Mouse (Mus musculus) gastrocnemius, postnatal 14 days (tissue): ENCODE data around the gene Bcl6. TPM values are rescaled to one million over a fixed set of nuclear protein-coding genes. Genes with fewer than 3 reads are reported as not detected.

Source experiments
- DNase-seq: peaks from one replicate; pipeline ENCODE4 v3.0.0; 2021; ENCODE audit warnings: mixed read lengths
- intact Hi-C: fragments of 180-260 bp; cut with DNase I; formaldehyde crosslinking; loops from one replicate; pipeline ENCODE4 v1.15.1; 2025; ENCODE audit warnings: low total_unique reads
- long read RNA-seq, 2 experiments: library from polyadenylated mRNA; stranded (forward); transcript quantifications; one replicate each; pipeline ENCODE4 v2.0.0; 2021
- total RNA-seq, 2 experiments: library from RNA; stranded (reverse); gene quantifications; 2 replicates each; pipeline ENCODE4 v1.2.3; 2021

The Bcl6 gene
- 10 to 100 TPM; 26.0 to 49.8 TPM for total RNA-seq
- long read RNA-seq, experiment 1, partial matches to known transcripts, result 1 of 14 reads
- long read RNA-seq, experiment 1, other reads (novel, unspliced or antisense), result 12 of 14 reads
- long read RNA-seq, experiment 2, partial matches to known transcripts, result 0 of 14 reads
- long read RNA-seq, experiment 2, other reads (novel, unspliced or antisense), result 13 of 14 reads

DNA sequence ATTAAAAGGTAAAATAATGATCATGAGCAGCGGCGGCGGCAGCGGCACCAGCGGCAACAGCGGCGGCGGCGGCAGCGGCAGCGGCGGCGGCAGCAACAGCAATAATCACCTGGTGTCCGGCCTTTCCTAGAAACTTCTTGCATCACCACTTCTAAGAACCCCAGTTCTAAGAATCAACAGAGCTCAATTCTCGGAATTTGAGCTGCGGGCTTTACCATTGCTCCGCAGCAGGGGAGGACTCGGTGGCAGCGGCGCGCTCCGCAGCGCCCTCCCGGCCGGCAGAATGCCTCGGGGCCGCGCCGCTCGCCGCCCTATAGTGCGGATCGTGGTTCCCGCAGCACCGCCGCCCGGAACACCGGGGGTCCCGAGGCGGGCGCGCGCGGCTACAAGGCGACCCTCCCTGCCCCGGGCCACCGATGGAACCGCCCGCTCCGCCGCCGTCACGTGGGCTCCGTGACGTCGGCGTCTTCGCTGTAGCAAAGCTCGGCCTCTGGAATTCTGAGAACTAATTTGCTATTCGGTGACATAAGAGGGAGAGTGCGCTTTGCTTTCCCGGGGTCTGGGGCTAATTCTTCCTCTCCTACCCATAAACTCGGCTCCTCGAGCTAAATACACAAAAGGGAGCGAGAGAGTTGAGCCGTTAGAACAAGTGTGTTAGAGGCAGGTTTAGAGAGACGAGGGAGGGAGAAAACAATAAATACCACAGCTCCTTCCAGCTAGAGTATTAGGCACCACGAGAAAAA, at the start of gene Bcl6, which contains the start of gene Gm37419:
Bcl6 (minus strand) TSS at position 387 of the 743 bp plus-strand sequence.
Gm37419 (plus strand) TSS at position 17 of the 743 bp plus-strand sequence.
- intact Hi-C loops, result no loop called here
- DNase-seq, result peak; percentile 86

- intact Hi-C loops, result no loop called here
- no peak for DNase-seq
These were observed 47.7 kb upstream of the Bcl6 start for GRCm38 (mm10) chr16:24036398-24036797.

GRCm38 (mm10) chr16:24035767-24036166, 47.1 kb upstream of the Bcl6 start:
- no peak for DNase-seq
- intact Hi-C loops, result no loop called here

DNA sequence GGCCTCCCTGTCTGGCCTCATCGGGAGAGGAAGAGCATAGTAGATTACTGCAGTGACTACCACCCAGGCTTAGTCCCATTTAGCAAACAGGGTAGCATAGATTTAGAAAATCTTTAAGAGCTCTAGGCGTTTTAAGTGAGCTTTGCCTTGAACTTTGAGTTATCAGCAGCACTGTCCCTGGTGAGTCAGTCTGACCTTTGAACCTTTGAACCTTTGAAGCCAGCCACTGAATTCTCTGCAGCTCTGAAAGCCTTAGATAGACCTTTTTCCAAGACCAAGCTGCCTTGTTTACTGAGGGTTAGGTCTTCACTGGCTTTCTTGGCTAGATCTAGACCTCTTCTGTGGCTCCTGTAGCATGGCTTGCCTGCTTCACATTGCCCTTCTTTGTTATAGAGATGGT, 45.8 kb upstream of the Bcl6 start:
- no peak for DNase-seq
- intact Hi-C loops, result no loop called here

DNA sequence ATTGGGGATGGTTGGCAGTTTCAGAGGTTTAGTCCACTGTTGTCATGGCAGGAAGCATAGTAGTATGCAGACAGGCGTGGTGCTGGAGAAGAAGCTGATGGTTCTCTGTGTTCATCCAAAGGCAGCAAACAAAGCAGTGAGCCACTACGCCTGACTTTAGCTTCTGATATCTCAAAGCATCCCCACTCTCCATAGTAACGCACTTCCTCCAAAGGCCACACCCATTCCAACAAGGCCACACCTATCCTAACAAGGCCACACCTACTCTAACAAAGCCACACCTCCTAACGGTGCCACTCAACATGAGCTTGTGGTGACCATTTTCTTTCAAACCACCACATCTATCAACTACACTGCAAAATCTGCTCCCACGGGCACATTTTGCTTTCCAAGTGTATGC, 44.6 kb upstream of the Bcl6 start:
- no peak for DNase-seq
- intact Hi-C loops, result no loop called here

DNA sequence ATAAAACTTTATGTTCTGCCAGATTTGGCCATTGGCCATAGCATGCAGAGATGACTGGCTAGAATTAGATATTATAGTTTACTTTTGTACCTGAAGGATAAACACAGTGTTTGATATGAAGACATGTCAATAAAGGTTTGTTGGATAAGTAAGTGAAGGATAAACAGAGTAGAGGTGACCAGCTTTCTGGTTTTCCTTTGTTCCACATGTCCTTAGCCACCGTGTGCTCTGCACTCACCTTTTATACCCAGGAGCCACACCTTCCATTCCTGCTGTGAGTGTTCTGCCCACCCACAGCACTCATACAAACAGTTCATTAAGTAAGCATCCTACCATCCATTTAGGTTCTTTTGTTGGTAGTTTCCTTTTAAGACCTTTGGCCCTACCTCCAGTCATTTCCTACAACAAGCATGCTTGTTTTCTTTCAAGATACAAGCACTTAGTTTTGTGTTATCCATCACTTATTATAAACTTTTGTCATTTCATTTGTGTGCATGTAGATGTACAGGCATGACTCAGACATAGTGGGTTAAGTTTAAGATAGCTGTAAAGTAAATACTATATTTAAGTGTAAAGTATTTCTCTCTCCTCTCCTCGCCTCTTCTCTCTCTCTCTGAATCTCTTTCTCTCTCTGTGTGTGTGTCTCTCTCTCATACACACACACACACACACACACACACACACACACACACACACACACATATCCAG, 41.5 kb upstream of the Bcl6 start:
- intact Hi-C loops, result no loop called here

GRCm38 (mm10) chr16:24025442-24025841, 36.8 kb upstream of the Bcl6 start:
- intact Hi-C loops, result no loop called here
- no peak for DNase-seq

More for the DNA sequence above, 41.5 kb upstream of the Bcl6 start:
- no peak for DNase-seq

DNA sequence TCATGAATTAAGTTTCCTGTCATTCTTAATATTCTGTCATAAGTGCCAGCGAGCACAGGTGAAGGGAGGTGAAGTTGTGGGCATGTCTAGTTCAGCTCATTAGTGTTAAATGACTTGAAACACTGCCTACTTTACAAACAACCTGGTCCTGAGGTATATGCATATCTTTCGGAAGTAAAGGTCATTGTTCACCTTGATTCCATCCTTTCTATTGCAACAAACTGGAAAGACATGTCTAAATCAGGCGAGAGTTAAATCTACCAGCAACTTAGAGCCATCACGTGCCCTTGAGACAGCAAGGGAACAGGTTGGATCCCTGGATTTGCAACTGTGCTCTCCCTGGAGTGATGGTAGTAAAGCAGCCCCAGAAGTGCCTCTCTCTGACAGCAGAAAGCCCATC, 34.0 kb upstream of the Bcl6 start:
- intact Hi-C loops, result no loop called here

GRCm38 (mm10) chr16:24021722-24022121, 33.1 kb upstream of the Bcl6 start:
- no peak for DNase-seq
- intact Hi-C loops, result no loop called here

More for the DNA sequence above, 34.0 kb upstream of the Bcl6 start:
- DNase-seq, result no peak

GRCm38 (mm10) chr16:24016742-24017141, 28.1 kb upstream of the Bcl6 start:
- no peak for DNase-seq
- intact Hi-C loops, result no loop called here

DNA sequence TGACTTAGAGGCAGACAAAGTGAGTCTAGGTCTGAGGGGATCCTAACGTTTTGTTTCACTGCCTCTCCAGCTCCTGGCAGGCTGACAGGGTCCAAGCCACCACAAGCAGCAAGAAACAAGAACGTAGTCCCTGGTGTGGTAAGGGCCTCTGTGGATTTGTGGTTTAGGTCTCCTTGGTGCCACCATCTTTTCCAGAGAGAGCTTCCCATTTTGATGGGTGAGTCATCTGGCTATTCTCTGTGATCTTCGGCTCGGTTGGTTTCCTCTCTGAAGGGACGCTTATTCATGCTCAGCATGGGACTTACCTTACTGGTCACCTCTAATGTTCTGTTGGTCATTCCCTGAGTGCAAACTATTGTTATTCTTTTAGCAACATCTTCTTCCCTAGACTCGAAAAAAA, 27.6 kb upstream of the Bcl6 start:
- intact Hi-C loops, result no loop called here
- no peak for DNase-seq

- DNase-seq, result no peak
- intact Hi-C loops, result no loop called here
These were observed 25.7 kb upstream of the Bcl6 start for GRCm38 (mm10) chr16:24014378-24014777.

DNA sequence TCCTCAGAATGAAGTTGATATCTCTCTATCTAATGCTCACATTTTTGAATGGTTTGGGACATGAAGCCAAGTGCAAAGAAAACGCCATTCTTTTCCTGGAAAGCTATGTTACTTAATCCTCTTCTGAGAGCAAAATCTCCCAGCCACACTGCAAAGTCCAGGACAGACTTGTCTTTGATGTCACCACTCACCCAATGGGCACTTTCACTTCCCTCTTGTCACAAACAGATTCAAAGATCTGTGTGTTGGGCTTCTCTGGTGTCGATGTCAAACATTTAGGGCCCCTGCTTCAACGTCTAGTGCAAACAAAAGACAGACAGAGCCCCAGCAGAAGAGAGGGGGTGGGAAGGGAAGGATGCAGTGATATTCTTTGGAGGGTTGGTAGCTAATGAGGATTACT, 23.4 kb upstream of the Bcl6 start:
- intact Hi-C loops, result no loop called here

DNA sequence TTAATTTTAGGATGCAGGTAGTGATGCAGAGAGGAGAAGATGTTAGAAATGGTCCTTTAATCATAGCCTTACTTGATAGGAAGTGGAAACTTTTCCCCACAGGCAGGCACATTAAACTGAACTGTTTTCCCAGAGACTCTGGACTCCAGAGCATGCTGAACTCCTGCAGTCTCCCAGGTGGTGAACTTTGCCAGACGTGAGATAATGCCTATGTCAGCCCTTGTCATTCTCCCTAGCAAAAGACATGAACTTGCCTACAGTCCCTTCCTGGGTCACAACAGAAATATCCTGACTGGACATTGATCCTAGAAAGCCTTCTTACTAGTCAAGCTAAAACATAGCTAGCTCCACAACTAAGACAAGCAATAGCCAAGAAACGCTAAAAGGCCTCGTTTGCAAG, 22.7 kb upstream of the Bcl6 start:
- intact Hi-C loops, result no loop called here
- no peak for DNase-seq

More for the DNA sequence above, 23.4 kb upstream of the Bcl6 start:
- DNase-seq, result no peak

- intact Hi-C loops, result no loop called here
- DNase-seq, result no peak
These were observed 21.2 kb upstream of the Bcl6 start for GRCm38 (mm10) chr16:24009891-24010290.

DNA sequence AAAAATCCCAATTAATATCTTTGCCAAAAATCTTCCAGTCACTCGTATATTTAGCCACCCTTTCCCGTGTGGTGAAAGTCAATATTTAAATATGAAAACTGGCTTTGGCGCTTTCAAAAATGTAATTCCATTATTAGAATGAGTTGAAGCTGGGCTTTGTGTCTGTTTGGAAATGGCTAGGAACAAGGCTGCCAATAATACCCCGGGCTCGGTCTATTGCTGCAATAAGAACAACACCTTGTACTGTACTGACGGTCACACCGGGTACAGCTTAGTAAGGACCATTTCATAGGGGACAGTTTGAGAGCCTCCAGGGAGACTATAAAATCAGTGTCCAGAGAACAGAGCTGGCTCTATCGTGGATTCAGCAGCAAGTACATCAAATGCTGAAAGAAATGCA, 17.3 kb upstream of the Bcl6 start:
- intact Hi-C loops, result no loop called here
- DNase-seq, result no peak

- intact Hi-C loops, result no loop called here
- no peak for DNase-seq
These were observed 9.3 kb upstream of the Bcl6 start for GRCm38 (mm10) chr16:23997912-23998311.

GRCm38 (mm10) chr16:23997228-23997627, 8.6 kb upstream of the Bcl6 start:
- intact Hi-C loops, result no loop called here
- no peak for DNase-seq

- no peak for DNase-seq
- intact Hi-C loops, result no loop called here
These were observed 7.7 kb upstream of the Bcl6 start for GRCm38 (mm10) chr16:23996342-23996741.
